ENCODE assay signal across 12 mouse cellular contexts in the genomic region with DNA sequence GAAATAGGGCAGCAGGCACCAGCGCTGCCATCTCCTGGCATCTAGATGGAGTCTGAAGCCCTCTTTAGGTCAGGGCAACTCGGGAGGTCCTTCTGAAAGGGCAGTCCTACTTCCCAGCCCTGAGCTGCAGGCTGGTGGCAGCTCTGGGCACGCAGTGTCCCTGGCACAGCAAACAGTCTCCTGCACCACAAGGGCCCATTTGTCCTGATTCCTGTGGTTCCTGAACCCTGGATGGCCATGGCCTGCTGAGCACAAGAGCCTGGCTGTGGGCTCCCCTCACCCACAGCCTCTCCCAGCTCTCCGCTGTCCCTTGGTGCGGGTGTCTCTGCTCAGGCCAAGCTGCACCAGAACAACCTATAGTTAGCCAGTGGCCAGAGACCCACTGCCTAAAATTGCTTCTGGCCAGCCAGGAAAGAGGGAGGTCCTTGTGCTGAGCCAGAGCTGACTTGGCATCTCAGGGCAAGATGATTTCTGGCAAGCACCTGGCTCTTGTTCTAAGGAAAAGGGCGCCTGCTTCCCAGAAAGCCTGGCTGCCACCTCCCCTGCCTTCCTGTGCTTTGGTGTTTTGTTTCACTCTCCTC. TPM values are rescaled to one million over a fixed set of nuclear protein-coding genes. Genes with fewer than 3 reads are reported as not detected.
DNase-seq lines count a peak whose midpoint lies in the region; ATAC-seq and TF ChIP-seq lines count a peak whose summit lies in the region.
"Had no signal": no experiment of that assay in that cellular context is flagged by ENCODE, and none has a peak within 500 bp of the region (broad histone marks: within the 10 kb centered on the region; RNA-seq: fewer than 3 reads in every experiment).

No protein-coding gene starts in this region.

- H3K4me2 ChIP-seq in heart, embryonic 13.5 days, result no peak overlapping the region
- H3K4me2 ChIP-seq: heart, embryonic 15.5 days had no signal

- WGBS in heart, embryonic 13.5 days, result 84% methylated on average over 6 of the region's 6 CpGs
- WGBS in lung, adult 2 months, result 67% methylated on average over 6 of the region's 6 CpGs

- peaks cover 46% of the 10 kb centered on the region for H3K4me1 ChIP-seq in heart, embryonic 13.5 days
- peaks cover 43% of the 10 kb centered on the region for H3K4me1 ChIP-seq in lung, adult 2 months (ENCODE audit: control insufficient read depth, insufficient read depth, low read length)

- no peak overlapping the region for H3K27ac ChIP-seq in heart, embryonic 13.5 days (replicated peaks)
- H3K27ac ChIP-seq: heart, embryonic 15.5 days had no signal

- TF ChIP-seq POLR2A in lung, adult 2 months (IDR thresholded peaks at IDR 0.05; ENCODE audit: borderline replicate concordance, extremely low read depth, low read depth, low read length), result no peak

- H3K36me3 ChIP-seq in heart, embryonic 13.5 days, result no peaks in the 10 kb centered on the region
- H3K36me3 ChIP-seq: heart, embryonic 15.5 days had no signal

- H3K9ac ChIP-seq in heart, embryonic 13.5 days, result 0 out of 2 replicates have a peak overlapping the region, but pooled peaks have one; percentile 14
- H3K9ac ChIP-seq: heart, embryonic 15.5 days had no signal

- intact Hi-C loops in left cerebral cortex, postnatal 10 days (cut with DNase I), result no loop called here

- H3K27me3 ChIP-seq in heart, embryonic 13.5 days (replicated peaks), result no peaks in the 10 kb centered on the region
- H3K27me3 ChIP-seq: heart, embryonic 15.5 days had no signal

- H3K4me3 ChIP-seq in heart, embryonic 13.5 days, result no peak overlapping the region
- no peak overlapping the region for H3K4me3 ChIP-seq in lung, adult 2 months (replicated peaks; ENCODE audit: extremely low read depth, low read depth, low read length)
- H3K4me3 ChIP-seq: erythroblast, embryonic 14.5 days; heart, embryonic 15.5 days had no signal

- no peak for TF ChIP-seq CTCF in lung, adult 2 months (IDR thresholded peaks at IDR 0.05; ENCODE audit: insufficient read depth, low read length)

- H3K9me3 ChIP-seq in heart, embryonic 13.5 days, result no peaks in the 10 kb centered on the region
- H3K9me3 ChIP-seq: heart, embryonic 15.5 days had no signal

- ATAC-seq in heart, embryonic 13.5 days (ENCODE audit: extremely low read depth, insufficient number of reproducible peaks, low FRiP score, low TSS enrichment), result no peak
- ATAC-seq in megakaryocyte progenitor cell, adult 5-6 weeks (replicated peaks; ENCODE audit: poor library complexity), result no peak

- no peak for DNase-seq in heart, adult 9 months (ENCODE audit: low spot score in 2 of 2)
- peak; percentile 33 for DNase-seq in NIH3T3 (ENCODE audit: low read depth)
- DNase-seq in cerebellum, adult 9-11 months, result peak; percentile 83
- DNase-seq in left cerebral cortex, postnatal 10 days (ENCODE audit: extremely low spot score in 1 of 2, low spot score in 2 of 2), result peak; percentile 53 to 76
- DNase-seq in lung, adult 2 months, result no peak
- no peak for DNase-seq in testis, postnatal 10 days (ENCODE audit: low spot score)

RNA-seq across cellular contexts. Expression of gene Ralgds, which starts 8.7 kb away (rescaled TPM):
- 19.2 and 20.3 TPM in 2 replicates for polyA plus RNA-seq in heart, embryonic 13.5 days (2015; fragmentation: Nextera tagmentation; extraction: Ambion mirVana)
- total RNA-seq in left cerebral cortex, postnatal 10 days (2021), result 100 to 1,000 TPM; 148 to 156 TPM
- 83.5 and 84.1 TPM in 2 replicates for polyA plus RNA-seq in lung, adult 2 months (2012; rRNA removed)
- 3.4 and 7.4 TPM in 2 replicates for total RNA-seq in megakaryocyte progenitor cell, adult 5-6 weeks (2015)
- 3.2 and 3.3 TPM in 2 replicates for total RNA-seq in megakaryocyte progenitor cell, adult 5-6 weeks (2017)

RNA-seq across cellular contexts. Expression of gene Gm10134, which starts 15.8 kb away (rescaled TPM):
- polyA plus RNA-seq in heart, embryonic 13.5 days (2015; fragmentation: Nextera tagmentation; extraction: Ambion mirVana), result 1.1 and 1.6 TPM in 2 replicates
- 1 to 10 TPM; 1.8 to 3.1 TPM for total RNA-seq in left cerebral cortex, postnatal 10 days (2021)
- 1.1 TPM in 2 replicates for polyA plus RNA-seq in lung, adult 2 months (2012; rRNA removed)
- not detected in 2 replicates for total RNA-seq in megakaryocyte progenitor cell, adult 5-6 weeks (2015)
- total RNA-seq in megakaryocyte progenitor cell, adult 5-6 weeks (2017), result not detected in 2 replicates
- total RNA-seq: neutrophil, adult 5-6 weeks had no signal
- polyA plus RNA-seq: erythroblast, embryonic 14.5 days had no signal

RNA-seq across cellular contexts. Expression of gene Gbgt1, which starts 25.0 kb away (rescaled TPM):
- polyA plus RNA-seq in heart, embryonic 13.5 days (2015; fragmentation: Nextera tagmentation; extraction: Ambion mirVana), result 0.25 and 0.47 TPM in 2 replicates
- total RNA-seq in left cerebral cortex, postnatal 10 days (2021), result 1 to 10 TPM; 2.4 to 2.7 TPM
- polyA plus RNA-seq in lung, adult 2 months (2012; rRNA removed), result 5.1 and 5.6 TPM in 2 replicates
- total RNA-seq in megakaryocyte progenitor cell, adult 5-6 weeks (2015), result not detected in 2 replicates
- total RNA-seq in megakaryocyte progenitor cell, adult 5-6 weeks (2017), result not detected in 2 replicates
- total RNA-seq: neutrophil, adult 5-6 weeks had no signal
- polyA plus RNA-seq: erythroblast, embryonic 14.5 days had no signal

RNA-seq across cellular contexts. Expression of gene Cel, which starts 41.5 kb away (rescaled TPM):
- polyA plus RNA-seq in heart, embryonic 13.5 days (2015; fragmentation: Nextera tagmentation; extraction: Ambion mirVana), result 0.31 TPM in 1 of 2 replicates, not detected in the other
- total RNA-seq in left cerebral cortex, postnatal 10 days (2021), result not detected
- polyA plus RNA-seq in lung, adult 2 months (2012; rRNA removed), result 0.12 and 3.3 TPM in 2 replicates
- total RNA-seq in megakaryocyte progenitor cell, adult 5-6 weeks (2015), result not detected in 2 replicates
- not detected in 2 replicates for total RNA-seq in megakaryocyte progenitor cell, adult 5-6 weeks (2017)
- total RNA-seq: adrenal gland, postnatal 36 days; neutrophil, adult 5-6 weeks had no signal
- polyA plus RNA-seq: erythroblast, embryonic 14.5 days had no signal

RNA-seq across cellular contexts. Expression of gene Mrps2, which starts 53.8 kb away (rescaled TPM):
- 46.0 and 48.5 TPM in 2 replicates for polyA plus RNA-seq in heart, embryonic 13.5 days (2015; fragmentation: Nextera tagmentation; extraction: Ambion mirVana)
- 10 to 100 TPM; 38.8 to 38.9 TPM for total RNA-seq in left cerebral cortex, postnatal 10 days (2021)
- polyA plus RNA-seq in lung, adult 2 months (2012; rRNA removed), result 22.2 and 25.1 TPM in 2 replicates
- 64.8 and 71.0 TPM in 2 replicates for total RNA-seq in megakaryocyte progenitor cell, adult 5-6 weeks (2015)
- 31.2 and 32.5 TPM in 2 replicates for total RNA-seq in megakaryocyte progenitor cell, adult 5-6 weeks (2017)

Comparison
In these comparisons a context has a peak if more than half of its experiments do, and no peak if none do; other contexts are left out.
1. DNase-seq: peak in NIH3T3 (single experiment), cerebellum, adult 9-11 months (single experiment) and left cerebral cortex, postnatal 10 days (2 of 2); none in heart, adult 9 months (0 of 2), lung, adult 2 months (single experiment) and testis, postnatal 10 days (single experiment).
2. RNA of gene Ralgds, which starts 8.7 kb away (total RNA-seq): 148 to 156 TPM in left cerebral cortex, postnatal 10 days; 3.2 to 7.4 TPM in megakaryocyte progenitor cell, adult 5-6 weeks; every median in the first group is over 10 times any median in the second.